Mouse (Mus musculus): Measurements from ENCODE around the gene Zfp658.

The Zfp658 gene

DNA sequence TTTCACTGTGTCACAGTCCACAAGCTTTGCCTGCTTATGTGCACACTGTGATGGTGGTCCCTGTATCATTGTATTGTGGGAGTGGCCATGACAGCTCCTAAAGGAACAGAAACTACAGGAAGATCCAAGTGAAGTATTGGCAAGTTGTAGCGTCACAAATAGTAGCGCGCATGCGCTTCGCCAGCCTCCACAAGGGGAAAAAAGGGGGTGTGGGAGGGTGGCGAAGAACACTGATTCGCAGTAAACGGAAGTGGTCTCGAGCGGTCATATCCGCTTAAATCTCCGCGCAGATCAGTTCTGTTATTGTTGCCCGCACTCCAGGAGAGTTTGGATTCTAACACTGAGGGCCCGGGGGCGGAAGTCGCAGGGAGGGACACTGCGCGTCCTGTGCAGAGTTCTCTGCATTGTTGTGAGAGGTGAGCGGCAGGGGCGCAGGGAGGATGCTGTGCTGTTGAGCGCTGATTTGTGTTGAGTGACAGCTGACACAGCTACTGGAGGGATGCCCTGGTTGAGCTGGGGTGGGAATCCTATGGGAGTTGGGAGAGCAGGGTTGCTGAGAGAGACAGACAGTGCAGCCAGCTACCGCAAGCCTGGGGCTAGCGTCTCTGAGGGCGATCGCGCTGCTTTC is at the start of gene Zfp658:
Gene Zfp658, plus strand, starts transcription at position 251 of the 628 bp plus-strand sequence.
- peak; percentile 95 for ATAC-seq (ENCODE audit: low TSS enrichment)

DNA sequence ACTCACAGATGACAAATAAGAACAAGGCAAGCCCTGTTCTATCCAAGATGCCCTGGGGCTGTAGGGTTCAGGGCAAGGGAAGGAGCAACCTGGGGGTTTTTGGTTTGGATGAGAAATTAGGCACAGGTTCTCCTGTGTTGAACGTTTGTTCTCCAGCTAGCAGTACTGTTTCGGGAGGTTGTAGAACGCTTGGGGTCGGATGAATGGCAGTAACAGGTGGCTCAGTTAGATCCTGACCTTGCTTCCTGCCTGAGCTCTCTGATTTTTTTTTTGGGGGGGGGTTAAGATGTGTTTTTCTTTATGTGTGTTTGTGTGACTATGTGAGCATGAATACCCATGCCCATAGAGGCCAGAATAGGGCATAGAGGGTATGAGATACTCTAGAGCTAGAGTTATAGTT is 49.5 kb upstream of the Zfp658 start:
- ATAC-seq (ENCODE audit: low TSS enrichment), result no peak

DNA sequence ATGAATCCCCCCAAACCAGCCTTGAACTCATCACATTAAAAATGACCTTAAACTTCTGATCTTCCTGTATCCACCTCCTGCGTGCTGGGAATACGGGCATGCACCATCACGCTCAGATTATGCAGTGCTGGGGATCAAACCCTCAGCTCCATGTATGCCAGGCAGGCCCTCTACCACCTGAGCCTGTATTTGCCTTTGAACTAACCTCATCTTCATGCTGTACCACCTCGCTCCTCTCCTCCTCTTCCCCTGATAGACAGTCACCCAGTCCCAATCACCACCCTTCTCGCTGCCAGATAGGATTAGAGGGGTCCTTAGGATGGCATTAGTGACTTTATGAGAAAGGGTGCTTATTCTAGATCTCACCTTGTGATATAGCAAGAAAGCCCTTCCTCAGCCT is 47.0 kb upstream of the Zfp658 start:
- ATAC-seq (ENCODE audit: low TSS enrichment), result no peak

DNA sequence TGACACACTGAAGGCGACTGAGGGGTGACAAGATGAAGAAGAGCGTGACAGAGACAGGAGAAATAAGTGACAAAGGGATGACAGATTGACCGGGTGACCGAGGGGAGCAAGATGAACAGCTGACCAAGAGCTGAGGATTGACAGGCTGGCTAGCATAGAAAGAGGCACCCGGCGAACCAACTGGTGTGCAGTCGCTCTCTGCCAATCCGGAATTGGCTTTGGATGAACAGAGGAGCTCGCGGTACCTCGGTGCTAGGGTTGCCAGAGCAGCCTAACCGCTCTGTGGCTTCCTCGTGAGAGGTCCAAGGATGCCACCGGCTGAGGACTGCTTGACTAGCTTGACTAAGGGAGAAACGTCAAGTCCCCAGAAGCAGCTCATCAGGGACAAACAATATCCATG is 43.7 kb upstream of the Zfp658 start:
- no peak for ATAC-seq (ENCODE audit: low TSS enrichment)

DNA sequence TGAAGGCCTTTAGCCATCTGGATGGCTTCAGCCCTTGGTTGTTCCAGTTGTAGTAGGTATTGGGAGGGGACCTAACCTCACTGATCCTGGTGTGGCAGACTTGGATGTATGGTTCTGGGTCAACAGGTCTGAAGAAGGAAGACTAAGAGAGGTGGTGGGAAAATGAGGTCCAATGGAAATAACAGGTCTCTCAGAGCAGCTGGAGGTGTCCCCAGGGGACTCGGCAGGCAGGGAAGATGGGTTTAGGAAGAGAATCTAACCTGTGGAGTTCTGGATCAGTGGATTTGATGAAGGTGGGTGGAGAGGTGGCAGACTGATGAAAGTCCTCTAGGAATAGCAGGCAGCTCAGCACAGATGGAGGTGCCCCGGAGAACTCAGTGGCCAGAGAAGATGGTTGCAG is 39.3 kb upstream of the Zfp658 start:
- no peak for ATAC-seq (ENCODE audit: low TSS enrichment)

DNA sequence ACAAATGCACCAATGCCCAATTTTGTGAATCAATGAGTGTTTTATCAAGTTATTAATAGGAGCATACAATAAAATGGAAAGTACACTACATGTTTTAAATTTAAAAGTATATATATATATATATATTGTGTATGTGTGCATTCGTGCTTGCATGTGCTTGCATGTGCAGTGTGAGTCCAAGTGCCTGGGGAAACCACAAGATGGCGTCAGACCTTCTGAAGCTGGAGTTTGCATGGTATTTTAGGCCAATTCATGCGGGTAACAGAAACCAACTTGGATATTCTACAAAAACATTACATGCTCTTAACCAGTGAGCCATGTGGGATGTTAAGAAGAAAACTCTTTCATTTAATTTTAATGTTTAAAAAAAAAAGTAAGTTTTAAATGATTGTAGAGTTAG is 36.7 kb upstream of the Zfp658 start:
- ATAC-seq (ENCODE audit: low TSS enrichment), result no peak

DNA sequence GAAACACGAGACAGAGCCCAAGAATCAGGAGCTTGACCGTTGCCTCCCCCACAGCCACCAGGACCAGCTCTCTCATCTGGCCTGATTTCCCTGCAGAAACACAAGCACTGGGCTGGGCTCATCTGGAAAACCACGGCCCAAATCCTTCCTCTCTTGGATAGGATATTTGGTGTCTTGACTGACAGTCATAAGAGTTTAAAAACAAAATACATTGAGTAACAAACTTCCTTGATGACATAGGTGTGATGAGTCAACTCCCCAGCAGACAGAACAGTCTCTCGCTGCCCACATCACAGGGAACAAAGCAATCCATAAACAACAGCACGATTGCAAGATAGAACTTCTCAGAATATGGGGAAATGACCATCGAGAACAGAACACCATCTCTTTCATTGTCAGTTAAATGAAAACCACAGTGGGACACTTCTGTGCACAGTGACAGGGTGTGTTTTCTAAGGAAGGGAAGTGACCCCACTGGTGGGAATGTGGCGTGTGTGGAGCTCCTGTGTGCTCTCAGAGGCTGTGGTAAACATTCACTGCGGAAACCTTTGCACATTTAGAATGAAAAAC is 31.8 kb upstream of the Zfp658 start:
- ATAC-seq (ENCODE audit: low TSS enrichment), result no peak

DNA sequence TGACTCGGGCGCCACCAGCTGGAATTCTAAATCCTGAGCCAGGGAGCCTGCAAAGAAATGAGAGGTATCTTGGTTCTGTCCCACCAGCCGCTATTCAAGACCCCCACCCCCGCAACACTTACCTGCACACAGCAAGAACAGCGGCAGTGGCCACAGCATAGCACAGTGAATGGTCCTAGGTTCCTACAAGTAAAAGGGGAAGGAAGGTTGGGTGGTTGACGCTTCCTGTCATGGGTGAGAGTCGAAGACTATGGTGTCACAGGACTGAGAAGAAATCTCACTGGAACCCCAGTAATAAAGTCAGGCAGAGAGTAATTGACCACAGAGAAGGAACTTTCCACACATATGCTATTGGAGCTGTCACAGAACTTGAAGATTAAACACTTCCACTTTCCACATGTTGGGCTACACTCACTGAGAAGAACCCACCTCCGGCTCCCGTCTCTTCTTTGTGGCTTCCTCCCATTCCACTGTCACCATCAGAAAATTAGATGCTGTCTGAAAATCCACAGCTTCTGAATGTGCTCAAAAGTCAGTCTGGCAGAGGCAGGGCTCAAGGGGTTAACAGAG is 29.0 kb upstream of the Zfp658 start:
- ATAC-seq (ENCODE audit: low TSS enrichment), result no peak

DNA sequence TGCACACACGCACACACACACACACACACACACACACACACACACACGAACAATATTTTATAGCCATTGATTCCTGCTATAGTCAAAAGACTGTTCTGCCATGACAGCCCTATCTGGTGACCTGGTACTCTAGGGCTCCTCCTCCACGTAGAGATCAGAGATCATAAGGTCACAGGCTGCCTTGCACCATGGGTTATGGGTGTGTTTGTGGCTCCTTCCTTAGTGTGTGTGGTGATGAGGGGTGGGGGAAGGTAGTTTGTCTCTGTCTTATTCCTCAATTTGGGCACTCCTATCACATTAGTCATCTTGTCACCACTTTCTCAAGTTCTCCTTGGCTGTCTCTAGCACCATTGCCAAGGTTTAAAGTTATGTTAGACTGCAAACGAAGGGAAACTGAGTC is 23.5 kb upstream of the Zfp658 start:
- no peak for ATAC-seq (ENCODE audit: low TSS enrichment)

DNA sequence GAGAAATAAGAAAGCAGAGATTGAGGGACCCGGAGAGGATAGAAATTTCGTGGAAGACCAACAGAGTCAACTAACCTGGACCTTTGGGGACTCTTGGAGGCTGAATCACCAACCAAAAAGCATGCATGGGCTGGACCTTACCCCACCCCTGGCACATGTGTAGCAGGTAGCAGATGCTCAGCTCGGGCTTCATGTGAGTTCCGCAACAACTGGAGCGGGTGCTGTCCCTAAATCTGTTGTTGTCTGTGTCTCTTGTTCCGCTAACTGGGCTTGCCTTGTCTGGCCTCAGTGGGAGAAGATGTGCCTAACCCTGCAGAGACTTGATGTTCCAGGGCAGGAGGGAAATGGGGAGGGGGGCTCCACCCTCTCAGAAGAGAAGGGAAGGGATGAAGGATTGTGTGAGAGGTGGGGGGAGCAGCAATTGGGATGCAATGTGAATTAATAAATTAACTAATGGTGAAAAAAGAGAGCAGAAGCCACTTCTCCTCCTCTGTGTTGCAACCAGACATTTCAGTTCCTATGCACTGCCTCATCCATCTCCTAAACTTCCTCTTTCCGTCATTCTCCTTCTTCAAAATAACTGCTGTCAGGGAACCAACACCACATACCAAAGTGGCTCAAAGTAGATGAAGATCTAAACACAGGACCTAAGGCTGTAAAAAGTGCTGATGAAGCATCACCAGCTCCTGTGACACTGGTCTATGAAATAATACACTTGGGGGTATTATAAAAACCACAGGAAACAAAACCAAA is 17.7 kb upstream of the Zfp658 start, which contains the start of gene Cd33:
Gene Cd33, minus strand, starts transcription at position 204 of the 753 bp plus-strand sequence.
- no peak for ATAC-seq (ENCODE audit: low TSS enrichment)

DNA sequence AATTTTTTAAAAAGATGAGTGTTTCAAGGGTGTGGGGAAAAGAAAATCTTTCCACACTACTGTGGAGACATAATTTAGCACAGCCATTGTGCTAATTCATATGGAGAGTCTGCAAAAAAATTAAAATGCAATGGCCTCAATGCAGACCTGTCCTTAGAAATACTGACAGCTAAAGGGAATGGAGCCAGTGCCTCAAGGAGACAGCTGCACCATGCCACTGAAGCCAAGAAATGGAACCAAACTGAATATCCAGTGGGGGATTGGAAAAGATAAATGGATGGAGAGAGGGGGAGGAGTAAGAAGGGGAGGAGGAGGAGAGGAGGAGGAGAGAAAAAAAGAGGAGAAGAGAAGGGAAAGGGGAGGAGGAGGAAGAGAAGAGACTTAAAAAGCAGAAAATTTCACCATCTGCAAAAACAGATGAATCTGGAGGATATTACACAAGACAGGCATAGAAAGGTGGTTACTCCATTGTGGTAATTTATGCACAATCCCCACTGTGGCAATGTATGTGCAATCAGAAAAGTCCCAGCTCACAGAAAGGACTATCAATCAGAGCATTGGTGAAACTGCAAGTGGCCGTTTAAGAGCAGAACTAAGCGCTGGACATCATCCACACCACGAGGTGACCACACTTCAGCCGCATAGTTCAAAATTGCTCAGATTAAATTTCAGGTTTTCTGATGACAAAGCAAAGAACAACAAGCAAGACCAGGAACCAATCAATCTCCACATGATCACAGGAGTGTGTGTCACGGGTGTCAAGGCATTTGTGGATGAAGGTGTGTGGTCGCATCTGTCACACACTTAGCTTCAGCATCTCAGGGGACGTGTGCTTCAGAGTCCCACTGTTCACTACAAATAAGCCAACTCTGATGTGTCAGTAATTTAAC is 16.2 kb upstream of the Zfp658 start:
- ATAC-seq (ENCODE audit: low TSS enrichment), result no peak

DNA sequence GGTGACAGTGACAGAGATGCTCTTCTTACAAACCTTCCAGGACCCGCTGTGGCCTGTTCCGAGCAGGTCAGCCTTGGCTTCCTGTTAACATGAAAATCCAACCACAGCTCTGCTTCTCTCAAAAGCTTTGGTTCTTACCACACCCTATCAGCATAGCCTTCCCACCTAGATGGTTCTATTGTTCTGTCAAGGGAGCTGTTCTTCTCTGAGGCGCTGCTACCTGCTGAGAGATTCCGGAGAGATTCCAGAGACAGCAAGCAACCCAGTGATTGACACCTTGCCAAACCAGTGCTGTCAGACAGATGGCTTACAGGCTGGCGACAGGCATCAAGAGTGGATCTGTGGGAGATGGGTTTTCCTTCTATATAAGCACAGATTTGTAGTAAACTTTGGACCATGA is 14.4 kb upstream of the Zfp658 start:
- no peak for ATAC-seq (ENCODE audit: low TSS enrichment)

DNA sequence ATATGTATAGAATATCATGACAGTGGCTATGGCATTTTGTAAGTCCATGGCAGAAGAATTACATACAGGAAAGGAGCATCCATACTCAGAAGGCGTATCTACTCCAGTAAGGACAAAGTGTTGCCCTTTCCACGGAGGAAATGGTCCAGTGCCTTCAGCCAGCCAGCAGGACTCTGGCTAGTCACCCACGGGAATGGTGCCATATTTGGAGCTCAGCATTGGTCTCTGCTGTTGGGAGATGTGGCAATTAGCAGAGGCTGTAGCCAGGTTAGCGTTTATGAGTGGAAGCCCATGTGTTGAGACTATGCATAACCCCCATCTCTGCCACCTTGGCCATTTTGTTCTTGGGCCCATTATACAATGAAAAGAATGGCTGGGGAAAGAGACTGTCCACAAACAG is 13.8 kb upstream of the Zfp658 start:
- no peak for ATAC-seq (ENCODE audit: low TSS enrichment)

DNA sequence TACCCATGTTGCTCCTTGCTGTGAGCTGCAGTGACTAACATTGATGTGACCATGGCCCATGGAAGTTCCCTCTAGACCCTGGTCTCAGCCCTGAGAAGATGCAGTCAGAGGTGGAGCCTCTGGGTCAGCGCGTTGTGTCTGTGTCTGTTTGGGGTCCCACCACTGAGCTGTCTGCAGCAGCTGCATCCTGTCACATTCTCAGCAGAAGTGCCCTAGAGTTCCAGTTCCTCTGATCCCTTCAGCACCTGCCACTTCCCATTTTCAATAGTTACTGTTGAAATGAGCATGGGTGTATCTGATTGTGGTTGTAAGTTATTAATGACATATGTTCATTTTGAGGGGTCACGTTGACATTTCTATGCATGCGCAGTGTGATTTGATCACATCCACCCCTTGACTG is 8.9 kb upstream of the Zfp658 start:
- peak; percentile 50; the same call in 1 of the 2 replicates for ATAC-seq (ENCODE audit: low TSS enrichment)

DNA sequence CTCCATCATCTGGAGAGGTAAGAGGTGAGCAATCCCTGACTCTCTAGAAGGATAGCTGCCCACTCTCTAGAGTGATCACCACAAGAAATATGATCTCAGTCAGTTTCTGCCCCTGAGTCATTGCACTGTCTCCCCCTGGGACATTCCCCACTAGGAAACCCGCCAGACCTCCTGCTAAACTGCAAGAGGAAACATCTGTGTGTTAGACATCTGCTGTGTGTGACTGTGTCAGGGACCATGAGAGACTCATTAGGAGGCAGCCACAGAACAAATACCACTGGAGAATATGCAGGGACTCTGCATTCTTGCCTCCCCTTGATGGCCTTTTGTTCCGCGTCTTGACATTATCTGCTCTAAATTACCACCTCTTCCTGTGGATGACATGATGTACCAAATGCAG is 7.5 kb upstream of the Zfp658 start:
- no peak for ATAC-seq (ENCODE audit: low TSS enrichment)

DNA sequence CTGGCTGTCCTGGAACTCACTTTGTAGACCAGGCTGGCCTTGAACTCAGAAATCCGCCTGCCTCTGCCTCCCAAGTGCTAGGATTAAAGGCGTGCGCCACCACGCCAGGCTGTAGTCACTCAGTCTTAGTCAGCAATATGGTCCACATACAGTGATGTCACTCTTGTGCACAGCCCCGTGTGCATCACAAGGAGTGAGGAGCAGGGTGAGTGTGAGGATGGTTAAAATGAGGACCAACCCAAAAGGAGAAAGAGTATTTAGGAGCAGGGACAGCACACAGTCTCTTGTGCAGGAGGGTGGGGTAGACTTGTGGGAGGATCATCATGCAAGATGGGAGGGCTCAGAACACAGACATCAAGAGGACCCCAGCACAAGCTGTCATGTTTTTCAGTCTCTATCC is 6.7 kb upstream of the Zfp658 start:
- ATAC-seq (ENCODE audit: low TSS enrichment), result no peak

DNA sequence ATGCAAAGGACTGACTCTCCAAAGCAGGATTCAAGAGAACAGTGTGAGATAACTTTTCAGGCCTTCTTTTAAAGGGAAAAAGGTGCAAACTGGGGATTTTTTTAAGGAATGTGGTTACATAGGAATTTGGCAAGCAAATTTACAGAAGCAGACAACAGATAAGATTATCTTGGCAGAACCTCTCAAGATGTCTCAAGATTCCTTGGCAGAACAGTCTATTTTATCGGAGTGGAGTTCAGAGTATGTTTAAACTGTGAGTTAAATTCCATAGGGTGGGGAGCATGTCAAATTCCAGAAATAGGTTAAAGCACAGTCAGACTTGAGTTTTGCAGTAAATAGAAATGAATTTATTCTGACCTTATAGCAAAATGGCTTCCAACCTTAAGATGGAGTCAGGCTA is 5.2 kb upstream of the Zfp658 start:
- peak; percentile 31; the same call in 1 of the 2 replicates for ATAC-seq (ENCODE audit: low TSS enrichment)

DNA sequence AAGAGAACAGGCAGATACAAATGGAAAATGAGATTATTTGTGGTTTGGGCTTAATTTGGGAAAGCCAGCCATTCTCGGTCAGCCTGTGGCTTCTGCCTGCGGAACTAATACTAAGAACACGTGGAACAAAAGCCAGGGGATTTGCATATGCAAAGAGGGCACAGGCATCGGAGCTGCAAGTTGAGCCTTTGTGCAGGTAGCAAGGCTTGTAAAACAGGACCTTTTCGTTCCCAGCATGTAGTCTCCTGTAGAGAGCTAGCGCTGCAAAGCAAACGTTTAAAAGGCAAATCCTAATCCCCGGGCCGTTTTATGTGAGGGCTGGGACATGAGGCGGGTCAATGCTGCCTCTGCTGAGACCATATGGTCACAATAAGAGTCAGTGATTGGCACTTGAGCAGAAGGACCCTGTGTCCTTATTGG is 605 bp downstream of the Zfp658 start:
- peak; percentile 43; the same call in 1 of the 2 replicates for ATAC-seq (ENCODE audit: low TSS enrichment)

DNA sequence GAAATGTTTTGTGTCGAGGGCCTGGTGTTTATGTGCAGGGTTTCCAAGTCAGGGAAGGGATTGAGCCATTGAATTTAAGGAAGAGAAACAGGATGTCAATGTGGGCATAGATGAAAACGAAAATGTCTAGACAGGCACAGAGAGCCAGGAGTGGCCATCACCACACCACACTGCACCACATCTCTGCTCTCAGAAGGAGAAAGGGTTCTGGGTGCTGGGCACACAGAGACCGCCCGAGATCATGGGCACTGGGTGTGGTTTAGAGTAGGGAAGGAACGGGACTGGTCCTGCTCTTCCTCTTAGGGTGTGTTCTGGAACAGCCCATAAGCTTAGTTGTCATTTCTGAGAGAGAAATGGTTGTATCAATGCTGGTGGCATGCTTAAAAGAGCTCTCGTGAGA is 1.2 kb downstream of the Zfp658 start:
- ATAC-seq (ENCODE audit: low TSS enrichment), result no peak

DNA sequence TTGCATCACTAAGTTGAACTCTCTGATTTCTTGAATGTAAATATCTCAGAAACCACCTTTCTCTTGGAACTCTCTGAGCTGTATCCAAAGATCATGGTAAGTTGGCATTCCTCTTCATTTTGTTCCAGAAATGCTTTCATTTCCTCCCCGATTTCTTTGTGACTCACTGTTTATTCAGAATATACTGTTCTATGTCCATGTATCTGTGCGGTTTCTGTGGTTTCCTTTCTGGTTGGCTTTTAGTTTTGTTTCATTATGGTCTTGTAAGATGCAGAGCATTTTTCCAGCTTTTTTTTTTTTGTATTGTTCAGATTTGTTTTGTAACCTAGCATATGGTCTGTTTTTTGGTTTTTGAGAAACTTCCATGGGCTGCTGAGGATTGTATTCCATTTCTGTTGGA is 9.2 kb downstream of the Zfp658 start:
- ATAC-seq (ENCODE audit: low TSS enrichment), result no peak

DNA sequence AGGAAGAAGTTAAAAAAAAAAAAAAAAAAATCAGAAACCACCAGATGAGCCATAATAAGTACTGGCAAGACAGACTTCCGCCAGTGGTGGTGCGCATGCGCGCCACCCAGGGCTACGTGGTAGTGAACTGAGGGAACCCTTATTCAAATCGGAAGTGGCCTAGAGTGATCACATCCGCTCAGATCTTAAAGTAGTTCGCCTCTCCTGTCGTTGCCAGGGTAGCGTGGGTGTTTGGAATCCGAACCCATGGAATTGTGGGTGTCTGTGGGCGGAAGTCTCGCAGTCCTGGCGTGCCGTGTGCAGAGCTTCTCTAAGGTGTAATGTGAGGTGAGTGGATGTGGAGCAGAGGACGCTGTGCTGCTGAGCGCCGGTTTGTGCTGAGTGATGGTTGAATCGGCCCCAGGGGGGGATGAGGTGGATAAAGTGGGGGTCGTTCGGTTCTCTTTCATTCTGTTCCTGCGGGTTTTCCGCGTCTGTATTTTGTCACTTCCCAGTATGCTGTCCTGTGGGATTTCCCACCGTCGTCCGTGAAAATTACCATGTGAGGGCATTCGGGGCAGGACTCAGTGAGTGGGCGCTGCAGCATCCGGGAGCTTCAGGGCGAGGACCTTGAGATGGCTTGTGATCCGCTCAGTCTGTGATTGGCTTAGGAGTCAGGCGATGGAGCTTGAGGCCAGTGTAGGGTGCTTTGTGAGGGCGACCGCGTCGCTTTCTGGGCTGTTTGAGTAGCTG is 17.6 kb downstream of the Zfp658 start, which contains the start of gene Zfp719:
Gene Zfp719, plus strand, starts transcription at position 171 of the 732 bp plus-strand sequence.
- ATAC-seq (ENCODE audit: low TSS enrichment), result peak; percentile 92

Data from frontal cortex, adult (tissue).